Mouse (Mus musculus): ENCODE measurements around the gene Mtfr1l. TPM values are rescaled to one million over a fixed set of nuclear protein-coding genes. Genes with fewer than 3 reads are reported as not detected.
A peak's percentile ranks its signal among the peaks of the same experiment; 100 is the strongest.

The Mtfr1l gene
- total RNA-seq (2015; ENCODE audit: low replicate concordance), result 7.9 and 20.3 TPM in 2 replicates
- 7.9 and 8.3 TPM in 2 replicates for total RNA-seq (2017; ENCODE audit: low replicate concordance)

GRCm38 (mm10) chr4:134534932-134535786 lies at the start of gene Mtfr1l:
Mtfr1l (minus strand) TSS chr4:134535387.
- ATAC-seq (replicated peaks; ENCODE audit: low FRiP score, poor library complexity, severe bottlenecking), result peak; percentile 94

GRCm38 (mm10) chr4:134583513-134583912 lies 48.3 kb upstream of the Mtfr1l start:
- 0 out of 2 replicates have a peak, but pooled peaks have one; percentile 37 for ATAC-seq (replicated peaks; ENCODE audit: low FRiP score, poor library complexity, severe bottlenecking)

GRCm38 (mm10) chr4:134581365-134581764 lies 46.2 kb upstream of the Mtfr1l start:
- no peak for ATAC-seq (replicated peaks; ENCODE audit: low FRiP score, poor library complexity, severe bottlenecking)

GRCm38 (mm10) chr4:134580351-134581148 lies 45.4 kb upstream of the Mtfr1l start:
- ATAC-seq (replicated peaks; ENCODE audit: low FRiP score, poor library complexity, severe bottlenecking), result no peak

GRCm38 (mm10) chr4:134579620-134580019 lies 44.4 kb upstream of the Mtfr1l start:
- no peak for ATAC-seq (replicated peaks; ENCODE audit: low FRiP score, poor library complexity, severe bottlenecking)

- no peak for ATAC-seq (replicated peaks; ENCODE audit: low FRiP score, poor library complexity, severe bottlenecking)
Observed at GRCm38 (mm10) chr4:134579212-134579611, 44.0 kb upstream of the Mtfr1l start.

- ATAC-seq (replicated peaks; ENCODE audit: low FRiP score, poor library complexity, severe bottlenecking), result no peak
Observed at GRCm38 (mm10) chr4:134578407-134578806, 43.2 kb upstream of the Mtfr1l start.

GRCm38 (mm10) chr4:134577281-134577680 lies 42.1 kb upstream of the Mtfr1l start:
- no peak for ATAC-seq (replicated peaks; ENCODE audit: low FRiP score, poor library complexity, severe bottlenecking)

- ATAC-seq (replicated peaks; ENCODE audit: low FRiP score, poor library complexity, severe bottlenecking), result no peak
Observed at GRCm38 (mm10) chr4:134575486-134575885, 40.3 kb upstream of the Mtfr1l start.

- ATAC-seq (replicated peaks; ENCODE audit: low FRiP score, poor library complexity, severe bottlenecking), result no peak
Observed at GRCm38 (mm10) chr4:134572449-134573300, 37.5 kb upstream of the Mtfr1l start.

GRCm38 (mm10) chr4:134570704-134571451 lies 35.7 kb upstream of the Mtfr1l start:
- ATAC-seq (replicated peaks; ENCODE audit: low FRiP score, poor library complexity, severe bottlenecking), result no peak

- ATAC-seq (replicated peaks; ENCODE audit: low FRiP score, poor library complexity, severe bottlenecking), result no peak
Observed at GRCm38 (mm10) chr4:134569831-134570230, 34.6 kb upstream of the Mtfr1l start.

- ATAC-seq (replicated peaks; ENCODE audit: low FRiP score, poor library complexity, severe bottlenecking), result no peak
Observed at GRCm38 (mm10) chr4:134569205-134569604, 34.0 kb upstream of the Mtfr1l start.

- no peak for ATAC-seq (replicated peaks; ENCODE audit: low FRiP score, poor library complexity, severe bottlenecking)
Observed at GRCm38 (mm10) chr4:134567377-134568226, 32.4 kb upstream of the Mtfr1l start.

- no peak for ATAC-seq (replicated peaks; ENCODE audit: low FRiP score, poor library complexity, severe bottlenecking)
Observed at GRCm38 (mm10) chr4:134564093-134564492, 28.9 kb upstream of the Mtfr1l start.

GRCm38 (mm10) chr4:134563624-134564023 lies 28.4 kb upstream of the Mtfr1l start:
- ATAC-seq (replicated peaks; ENCODE audit: low FRiP score, poor library complexity, severe bottlenecking), result no peak

GRCm38 (mm10) chr4:134562014-134562413 lies 26.8 kb upstream of the Mtfr1l start:
- ATAC-seq (replicated peaks; ENCODE audit: low FRiP score, poor library complexity, severe bottlenecking), result no peak

- ATAC-seq (replicated peaks; ENCODE audit: low FRiP score, poor library complexity, severe bottlenecking), result no peak
Observed at GRCm38 (mm10) chr4:134560699-134561098, 25.5 kb upstream of the Mtfr1l start.
